Mouse (Mus musculus): Measurements from ENCODE around the gene Pdk2.

Pdk2 gene

GRCm38 (mm10) chr11:95041139-95041609, at the start of gene Pdk2:
Pdk2 (minus strand) TSS chr11:95041354.
- DNase-seq (ENCODE audit: low spot score) = peak; percentile 98

DNA sequence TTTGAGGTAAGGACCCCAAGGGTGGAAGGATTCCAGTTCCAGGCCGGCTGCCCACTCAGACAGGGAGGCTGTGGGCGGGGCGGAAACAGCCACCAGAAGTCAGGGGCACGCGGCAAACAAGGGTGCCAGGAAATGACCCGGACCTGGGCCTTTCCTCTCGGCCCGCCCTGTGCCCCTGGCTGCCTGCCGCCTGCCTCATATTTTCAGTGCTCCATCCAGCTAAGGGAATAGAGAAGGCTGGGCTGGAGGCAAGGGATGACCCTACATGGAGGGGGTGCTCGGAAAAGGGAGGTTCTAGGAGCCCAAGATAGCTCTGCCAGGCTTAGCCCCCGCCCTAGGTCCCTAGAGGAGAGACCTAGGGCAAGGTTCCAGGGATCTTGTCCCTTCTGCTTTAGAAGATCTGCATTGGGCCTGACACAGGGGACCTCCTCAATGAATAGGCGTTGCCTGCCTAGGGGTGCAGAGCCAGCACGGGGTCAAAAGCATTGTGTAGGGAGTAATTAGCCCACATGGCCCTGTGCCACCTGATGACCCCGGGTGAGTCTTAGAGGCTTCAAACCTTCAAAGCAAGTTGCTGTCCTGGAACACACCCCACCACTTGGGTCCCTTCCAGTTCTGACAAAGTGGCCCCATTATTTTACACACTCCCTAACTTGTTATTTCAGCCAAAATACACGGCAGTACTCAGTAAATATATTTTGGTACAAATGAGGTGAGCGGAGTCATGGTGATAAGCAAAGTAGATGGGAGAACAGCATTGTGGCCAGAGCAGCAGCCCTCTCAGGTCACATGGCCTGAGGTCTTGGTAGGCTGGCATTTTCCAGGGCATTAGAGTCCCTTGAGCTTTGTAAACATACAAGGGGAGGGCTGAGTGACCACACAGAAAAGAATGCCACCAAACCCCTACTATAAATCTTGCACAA, 48.0 kb upstream of the Pdk2 start:
- DNase-seq (ENCODE audit: low spot score) = no peak

DNA sequence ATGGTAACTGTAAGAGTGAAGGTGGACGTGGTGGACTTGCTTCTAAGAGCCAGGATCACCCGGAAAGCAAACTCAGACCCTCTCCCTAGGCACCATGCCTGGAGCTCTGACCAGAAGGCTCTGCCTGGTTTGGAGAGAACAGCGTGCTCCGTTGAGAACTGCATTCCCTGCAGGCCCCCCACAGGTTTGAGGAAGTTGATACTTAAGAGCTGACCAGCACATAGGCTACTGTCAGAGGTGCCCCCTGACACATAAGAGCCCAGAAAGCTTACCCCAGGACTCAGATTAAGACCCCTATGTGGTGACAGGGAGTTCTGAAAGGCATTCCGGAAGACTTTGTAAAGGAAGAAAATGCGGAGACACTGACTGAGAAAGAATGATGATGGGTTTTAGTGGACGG, 47.1 kb upstream of the Pdk2 start:
- no peak for DNase-seq (ENCODE audit: low spot score)

DNA sequence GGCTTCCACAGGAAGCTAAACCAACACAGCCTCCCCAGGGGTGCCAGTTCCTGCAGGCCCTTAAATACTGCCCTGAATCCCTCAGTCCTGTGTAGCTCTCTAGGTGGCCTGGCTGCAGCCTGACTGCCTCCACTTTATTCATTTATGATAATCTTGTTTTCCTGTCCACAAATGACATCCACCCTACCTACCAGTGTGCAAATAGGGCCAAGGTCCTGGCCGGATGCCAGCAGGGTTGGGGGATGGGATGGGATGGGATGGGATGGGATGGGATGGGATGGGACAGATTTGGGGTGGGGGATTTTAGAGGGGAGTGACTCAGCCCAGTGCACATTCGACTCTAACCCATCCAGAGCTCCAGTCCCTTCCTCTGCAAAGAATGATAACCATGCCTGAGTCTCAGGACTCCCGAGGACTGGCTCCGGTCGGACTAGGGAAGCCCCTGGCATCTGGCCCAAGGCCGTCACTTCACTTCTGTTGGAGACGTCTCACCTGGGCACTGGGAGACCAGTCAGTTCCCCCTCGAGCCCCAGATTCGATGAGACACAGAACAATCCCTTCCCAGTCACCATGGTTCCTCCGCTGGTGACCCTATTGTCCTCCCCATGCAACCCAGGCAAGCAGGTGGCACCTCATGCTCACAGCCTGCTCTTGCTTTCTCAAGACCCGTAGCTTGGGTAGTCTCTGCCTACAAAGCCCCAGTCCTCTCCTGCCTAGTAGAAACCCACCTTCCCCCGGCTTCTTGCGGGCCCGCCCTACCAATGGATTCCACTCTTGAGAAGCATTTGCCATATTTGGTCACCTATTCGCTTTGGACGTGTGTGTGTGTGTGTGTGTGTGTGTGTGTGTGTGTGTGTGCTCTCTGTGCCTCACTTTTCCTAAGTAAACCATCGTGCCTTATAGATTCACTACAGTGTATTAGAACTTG, 46.4 kb upstream of the Pdk2 start:
- DNase-seq (ENCODE audit: low spot score) = no peak

DNA sequence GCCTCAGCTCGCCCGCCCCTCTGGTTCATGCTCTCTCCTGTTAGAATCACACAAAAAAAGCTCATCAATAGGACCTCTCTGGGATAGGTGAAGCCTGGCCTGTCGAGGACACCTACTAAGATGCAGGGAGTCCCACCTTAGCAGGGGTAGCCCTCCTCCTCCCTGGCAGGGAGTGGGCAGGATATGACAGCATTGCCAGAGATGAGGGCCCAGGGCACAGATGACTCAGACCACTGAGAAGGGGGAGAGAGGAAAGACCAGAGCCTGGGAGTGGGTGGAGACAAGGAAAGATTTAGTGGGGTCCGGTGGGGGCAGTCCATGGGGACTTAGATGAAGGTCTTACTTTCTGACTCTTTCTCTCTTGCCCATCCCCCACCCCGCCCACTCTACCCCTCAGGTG, 45.1 kb upstream of the Pdk2 start:
- DNase-seq (ENCODE audit: low spot score) = no peak

- peak; percentile 20 for DNase-seq (ENCODE audit: low spot score)
Measured at GRCm38 (mm10) chr11:95085710-95086109, 44.6 kb upstream of the Pdk2 start.

- no peak for DNase-seq (ENCODE audit: low spot score)
Measured at GRCm38 (mm10) chr11:95084811-95085382, 43.7 kb upstream of the Pdk2 start.

DNA sequence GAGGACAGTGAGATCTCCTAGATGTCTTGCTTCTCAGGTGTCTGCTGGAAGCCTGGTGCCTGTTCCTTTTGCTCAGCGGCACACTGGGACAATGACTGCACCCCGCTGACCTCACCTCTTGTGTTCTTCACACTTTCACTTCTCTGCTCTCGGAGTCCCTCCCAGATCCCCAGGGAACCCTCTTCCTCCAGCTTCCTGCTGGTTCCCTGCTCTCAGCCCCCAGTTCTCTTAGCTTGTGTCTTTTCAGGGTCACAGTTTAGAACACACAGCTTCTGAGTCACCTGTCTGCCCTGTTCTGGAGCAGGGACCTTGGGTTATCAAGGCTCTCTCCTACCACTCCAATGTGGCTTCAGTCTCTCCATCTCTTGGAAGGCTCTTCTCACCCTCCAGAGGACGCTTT, 43.0 kb upstream of the Pdk2 start:
- DNase-seq (ENCODE audit: low spot score) = no peak

- no peak for DNase-seq (ENCODE audit: low spot score)
Measured at GRCm38 (mm10) chr11:95082896-95083295, 41.7 kb upstream of the Pdk2 start.

DNA sequence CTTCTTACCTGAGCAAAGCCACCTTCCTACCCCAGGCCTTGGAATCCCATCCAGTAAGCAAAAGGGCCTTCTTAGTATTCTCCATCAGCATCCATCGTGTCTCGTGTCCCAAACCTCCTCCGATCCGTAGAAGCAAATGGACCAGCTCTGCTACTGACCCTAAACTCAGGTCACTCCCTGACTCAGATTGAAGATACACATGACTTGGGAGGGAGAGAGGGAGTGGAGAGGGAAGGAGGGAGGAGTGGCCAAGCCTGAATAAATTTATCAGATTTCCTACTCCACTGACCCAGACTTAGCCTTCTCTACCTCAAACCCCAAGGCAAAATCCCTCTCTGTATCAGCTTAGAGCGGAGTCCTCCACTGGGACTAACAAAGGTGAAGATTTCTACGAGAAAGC, 39.6 kb upstream of the Pdk2 start:
- no peak for DNase-seq (ENCODE audit: low spot score)

- no peak for DNase-seq (ENCODE audit: low spot score)
Measured at GRCm38 (mm10) chr11:95079256-95079875, 38.2 kb upstream of the Pdk2 start.

DNA sequence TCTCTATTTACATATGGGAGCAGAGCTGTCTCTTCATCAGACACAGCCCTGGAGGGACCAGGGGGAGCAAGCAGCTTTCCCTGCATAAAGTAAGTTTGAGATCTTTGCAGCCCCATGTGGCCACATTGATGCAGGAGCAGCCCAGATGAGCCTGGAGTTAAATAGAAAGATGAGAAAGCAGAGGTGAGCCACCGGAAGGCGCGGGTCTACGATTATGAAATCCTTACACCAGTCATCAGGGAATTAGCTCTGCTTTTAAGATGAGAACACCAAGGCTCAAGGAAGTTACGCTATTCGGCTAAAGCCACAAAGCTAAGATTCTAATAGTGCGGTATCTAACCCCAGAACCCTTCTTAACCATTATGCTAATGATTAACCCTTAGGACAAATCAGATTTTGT, 36.8 kb upstream of the Pdk2 start:
- no peak for DNase-seq (ENCODE audit: low spot score)

- no peak for DNase-seq (ENCODE audit: low spot score)
Measured at GRCm38 (mm10) chr11:95076536-95077111, 35.5 kb upstream of the Pdk2 start, which contains the start of gene Itga3. Itga3 (minus strand) TSS chr11:95076801.

GRCm38 (mm10) chr11:95076041-95076535, 34.9 kb upstream of the Pdk2 start:
- DNase-seq (ENCODE audit: low spot score) = no peak

DNA sequence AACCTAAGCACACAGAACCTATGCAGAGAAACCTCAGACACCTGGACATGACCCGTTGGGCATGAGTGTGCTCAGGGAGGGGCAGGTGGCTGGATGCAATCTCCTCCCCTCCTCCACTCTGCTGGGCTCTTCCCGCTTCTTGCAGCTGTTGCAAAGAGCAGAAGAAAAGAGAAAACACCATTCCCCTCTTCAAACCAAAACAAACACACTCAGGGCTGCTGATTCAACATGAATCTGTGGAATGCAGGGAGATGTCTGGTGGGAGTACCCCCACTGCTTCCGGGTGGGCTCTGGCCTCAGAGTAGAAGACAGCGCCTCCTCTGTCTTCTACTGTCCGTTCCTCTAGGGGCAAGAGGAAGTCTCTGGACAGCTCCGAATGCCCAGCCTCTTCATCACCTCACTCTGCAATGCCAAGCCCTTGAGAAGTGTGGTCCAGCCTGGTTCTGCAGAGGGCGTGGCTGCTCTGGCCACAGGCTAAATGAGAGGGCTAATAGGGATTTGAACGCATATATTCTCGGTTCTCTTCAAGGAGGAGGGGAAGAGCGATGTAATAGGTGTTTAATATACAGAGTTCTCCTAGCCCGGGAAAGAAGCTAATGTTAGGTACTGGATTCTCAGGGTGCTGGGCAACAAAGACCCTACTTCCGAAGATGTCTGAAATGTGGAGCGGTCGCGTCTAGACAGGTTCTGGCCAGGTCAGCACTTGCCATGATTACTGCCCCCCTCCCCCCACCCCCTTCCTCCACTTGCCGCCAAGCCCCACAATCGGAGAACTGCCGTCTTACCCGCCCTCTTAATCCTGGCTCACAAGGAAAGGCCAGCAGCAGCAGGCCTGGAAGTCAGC, 34.3 kb upstream of the Pdk2 start:
- DNase-seq (ENCODE audit: low spot score) = no peak

DNA sequence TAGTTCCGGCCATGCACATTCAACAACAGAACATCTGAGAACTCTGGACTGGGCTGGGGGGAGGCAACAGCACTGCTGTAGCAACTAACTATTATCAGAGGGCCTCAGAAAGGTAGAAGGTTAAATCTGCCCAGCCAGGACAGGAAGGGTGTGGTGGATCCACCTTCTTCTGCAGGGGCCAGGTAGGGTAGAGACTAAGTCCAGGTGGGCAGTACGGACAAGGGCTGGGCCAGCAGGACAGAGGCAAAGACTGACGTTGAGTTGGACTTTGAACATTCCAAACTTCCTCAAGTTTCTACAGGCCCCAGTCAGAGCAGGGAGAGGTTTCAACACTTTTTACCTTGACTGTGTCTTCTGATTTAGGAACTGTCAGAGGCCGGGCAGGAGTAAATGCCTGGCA, 33.5 kb upstream of the Pdk2 start:
- no peak for DNase-seq (ENCODE audit: low spot score)

DNA sequence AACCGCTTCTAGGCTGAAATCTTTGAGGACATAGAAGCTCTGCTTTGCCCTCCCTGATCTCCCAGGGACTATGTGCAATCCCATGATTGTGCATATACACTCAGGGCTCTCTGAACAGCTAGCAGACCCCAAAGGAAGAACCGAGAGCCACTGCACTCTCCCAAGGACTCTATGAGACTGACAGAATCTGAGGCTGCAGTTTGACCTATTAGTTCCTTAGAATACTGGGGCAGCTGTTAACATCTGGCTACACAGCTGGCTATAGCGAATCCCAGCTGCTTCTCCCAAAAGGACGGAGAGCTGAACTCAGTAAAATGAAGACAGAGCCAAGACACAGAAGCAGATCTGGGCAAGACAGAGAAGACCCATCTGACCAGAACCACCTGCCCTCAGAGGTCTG, 32.7 kb upstream of the Pdk2 start:
- DNase-seq (ENCODE audit: low spot score) = no peak

DNA sequence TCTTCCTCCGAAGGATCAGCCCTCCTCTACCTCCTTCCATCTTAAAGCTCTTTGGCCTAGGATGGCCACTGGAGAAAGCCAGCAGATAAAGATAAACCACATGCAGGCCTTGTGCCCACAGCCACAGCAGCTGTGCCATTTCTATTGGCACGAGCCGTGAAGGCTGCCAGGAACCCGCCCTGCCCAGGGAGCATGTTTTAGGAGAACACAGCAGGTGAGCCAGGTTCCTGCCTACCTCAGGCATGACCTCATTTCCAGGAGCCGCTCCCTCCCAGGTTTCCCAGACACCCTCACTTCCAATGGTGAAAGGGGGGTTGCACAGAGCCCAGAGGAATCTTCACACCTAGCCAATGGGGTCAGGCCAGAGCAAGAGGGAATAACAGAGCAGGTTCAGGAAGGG, 31.6 kb upstream of the Pdk2 start:
- DNase-seq (ENCODE audit: low spot score) = no peak

GRCm38 (mm10) chr11:95072136-95072535, 31.0 kb upstream of the Pdk2 start:
- DNase-seq (ENCODE audit: low spot score) = no peak

DNA sequence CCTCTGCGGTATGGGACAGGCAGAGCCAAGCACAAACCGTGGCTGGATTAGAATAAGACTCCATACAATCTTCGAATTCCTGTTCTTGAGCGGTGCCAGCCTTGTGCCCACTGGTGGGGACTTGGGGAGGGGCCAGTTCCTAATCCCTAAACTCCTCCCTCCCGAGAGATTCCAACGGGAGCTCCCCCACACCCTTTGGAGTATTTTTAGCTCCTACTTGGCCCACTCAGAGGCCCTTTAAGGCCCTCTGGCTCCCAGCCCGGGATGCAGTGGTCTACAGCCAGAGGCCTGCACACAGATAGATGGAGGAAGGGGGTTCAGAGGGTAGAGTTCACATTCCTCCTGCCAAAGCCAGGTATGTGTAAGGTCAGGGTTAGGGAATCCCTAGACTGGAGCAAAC, 30.1 kb upstream of the Pdk2 start:
- no peak for DNase-seq (ENCODE audit: low spot score)
